Mouse (Mus musculus): ENCODE measurements around the gene Mknk1. TPM values are rescaled to one million over a fixed set of nuclear protein-coding genes. Genes with fewer than 3 reads are reported as not detected.
A peak's percentile ranks its signal among the peaks of the same experiment; 100 is the strongest.

Gene Mknk1
- total and polyA plus RNA-seq, 2 experiments from 2014 or later = 18.5 to 22.8 TPM

DNA sequence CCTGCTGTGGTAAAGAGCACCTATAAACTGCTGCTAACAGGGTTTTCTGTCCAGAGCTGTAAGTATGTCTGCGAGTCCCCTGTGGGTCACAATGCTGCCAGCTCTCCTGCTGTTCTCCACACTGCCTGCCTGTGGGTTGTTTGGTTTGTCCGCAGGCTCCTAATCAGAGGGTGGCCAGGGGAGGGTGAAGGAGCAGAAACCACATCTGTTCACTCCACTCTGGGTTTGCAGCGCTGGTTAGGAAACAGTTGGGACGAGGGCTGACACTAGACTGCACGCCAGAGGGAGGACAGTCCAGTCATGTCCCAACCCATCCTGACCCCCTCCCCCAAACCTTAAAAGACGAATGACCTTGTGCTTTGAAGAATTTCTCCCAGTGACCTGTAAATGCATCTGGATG is 16.1 kb downstream of the Mknk1 start:
- WGBS = 47% methylated on average over 6 of the region's 6 CpGs
- TF ChIP-seq CTCF (IDR thresholded peaks at IDR 0.05) = no peak
- Histone ChIP-seq H3K4me2 (ENCODE audit: low read depth, low read length, poor library complexity, severe bottlenecking) (no peak overlapping the region), H3K9ac (replicated peaks; ENCODE audit: low read length, poor library complexity, severe bottlenecking) (0 out of 2 replicates have a peak overlapping the region, but pooled peaks have one; percentile 1), H3K36me3 (ENCODE audit: insufficient read depth, low read length) (peaks cover 9% of the 10 kb centered on the region; the same call in 1 of the 2 replicates), H3K4me1 (ENCODE audit: insufficient read depth, low read length) (peaks cover 5% of the 10 kb centered on the region; the same call in 1 of the 2 replicates), H3K27me3 (ENCODE audit: insufficient read depth, low read length) (no peaks in the 10 kb centered on the region), H3K27ac (ENCODE audit: low read depth, low read length) (peak overlapping the region; percentile 65; the same call in 1 of the 2 replicates), H3K9me3 (ENCODE audit: low read length) (no peaks in the 10 kb centered on the region), H3K4me3 (ENCODE audit: low read depth, low read length) (no peak overlapping the region)
- no peak for DNase-seq (ENCODE audit: low spot score)
- no peak for ATAC-seq (ENCODE audit: low FRiP score)

DNA sequence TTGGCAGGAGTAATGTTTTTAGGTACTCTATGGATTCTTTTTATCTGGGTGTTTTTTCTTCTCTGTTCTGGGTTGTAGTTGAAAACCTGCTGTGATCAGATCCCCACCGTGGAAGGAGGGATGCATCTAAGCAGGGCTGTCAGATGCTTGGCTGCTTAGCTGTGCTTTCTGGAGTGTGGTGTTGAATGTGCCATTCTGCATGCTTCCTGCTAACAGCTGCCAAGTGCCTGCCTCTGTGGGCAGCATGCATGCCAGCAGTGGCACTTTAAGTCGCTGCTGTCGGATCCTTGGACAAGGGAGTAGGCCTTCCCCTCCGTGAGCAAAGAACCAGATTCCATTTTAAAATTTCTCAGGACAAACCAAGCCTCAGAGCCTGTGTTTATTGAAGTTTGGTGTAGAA is 16.6 kb downstream of the Mknk1 start:
- ATAC-seq (ENCODE audit: low FRiP score) = 0 out of 2 replicates have a peak, but pooled peaks have one; percentile 48
- Histone ChIP-seq H3K27ac (ENCODE audit: low read depth, low read length) (peak overlapping the region; percentile 65; the same call in 1 of the 2 replicates), H3K27me3 (ENCODE audit: insufficient read depth, low read length) (no peaks in the 10 kb centered on the region), H3K36me3 (ENCODE audit: insufficient read depth, low read length) (peaks cover 6% of the 10 kb centered on the region; the same call in 1 of the 2 replicates), H3K4me1 (ENCODE audit: insufficient read depth, low read length) (peaks cover 5% of the 10 kb centered on the region; the same call in 1 of the 2 replicates), H3K4me3 (ENCODE audit: low read depth, low read length) (no peak overlapping the region), H3K4me2 (ENCODE audit: low read depth, low read length, poor library complexity, severe bottlenecking) (no peak overlapping the region), H3K9me3 (ENCODE audit: low read length) (no peaks in the 10 kb centered on the region), H3K9ac (replicated peaks; ENCODE audit: low read length, poor library complexity, severe bottlenecking) (0 out of 2 replicates have a peak overlapping the region, but pooled peaks have one; percentile 1)
- peak; percentile 69 for DNase-seq (ENCODE audit: low spot score)
- 13% methylated on average over 4 of the region's 4 CpGs for WGBS
- TF ChIP-seq CTCF (IDR thresholded peaks at IDR 0.05) = no peak

DNA sequence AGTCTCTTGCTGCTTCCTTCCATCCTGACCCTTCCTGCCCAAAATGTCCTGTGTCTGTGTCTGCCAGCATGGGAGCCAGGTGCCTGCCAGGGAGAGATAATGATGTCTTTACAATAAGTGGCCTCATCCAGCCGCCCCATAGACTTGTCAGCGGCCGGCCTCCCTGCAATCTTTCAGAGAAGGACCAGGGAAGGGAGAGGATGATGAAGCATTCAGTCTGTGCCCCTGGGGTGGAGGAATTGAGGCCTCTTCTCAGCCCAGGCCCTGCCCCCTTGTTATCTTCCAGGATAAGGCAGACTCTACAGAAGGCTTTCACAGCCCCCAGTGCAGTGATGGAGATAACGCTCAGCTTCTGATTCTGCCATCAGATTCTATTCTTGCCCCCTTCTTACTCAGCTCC is 17.3 kb downstream of the Mknk1 start:
- Histone ChIP-seq H3K9ac (replicated peaks; ENCODE audit: low read length, poor library complexity, severe bottlenecking) (no peak overlapping the region), H3K27ac (ENCODE audit: low read depth, low read length) (peak overlapping the region; percentile 38; the same call in 1 of the 2 replicates), H3K27me3 (ENCODE audit: insufficient read depth, low read length) (no peaks in the 10 kb centered on the region), H3K9me3 (ENCODE audit: low read length) (no peaks in the 10 kb centered on the region), H3K4me3 (ENCODE audit: low read depth, low read length) (no peak overlapping the region), H3K36me3 (ENCODE audit: insufficient read depth, low read length) (0 out of 2 replicates have a peak, but pooled peaks cover 5% of the 10 kb centered on the region), H3K4me2 (ENCODE audit: low read depth, low read length, poor library complexity, severe bottlenecking) (no peak overlapping the region), H3K4me1 (ENCODE audit: insufficient read depth, low read length) (peaks cover 5% of the 10 kb centered on the region; the same call in 1 of the 2 replicates)
- DNase-seq (ENCODE audit: low spot score) (no peak), ATAC-seq (ENCODE audit: low FRiP score) (no peak)
- 33% methylated on average over 4 of the region's 4 CpGs for WGBS
- TF ChIP-seq CTCF (IDR thresholded peaks at IDR 0.05) = no peak

DNA sequence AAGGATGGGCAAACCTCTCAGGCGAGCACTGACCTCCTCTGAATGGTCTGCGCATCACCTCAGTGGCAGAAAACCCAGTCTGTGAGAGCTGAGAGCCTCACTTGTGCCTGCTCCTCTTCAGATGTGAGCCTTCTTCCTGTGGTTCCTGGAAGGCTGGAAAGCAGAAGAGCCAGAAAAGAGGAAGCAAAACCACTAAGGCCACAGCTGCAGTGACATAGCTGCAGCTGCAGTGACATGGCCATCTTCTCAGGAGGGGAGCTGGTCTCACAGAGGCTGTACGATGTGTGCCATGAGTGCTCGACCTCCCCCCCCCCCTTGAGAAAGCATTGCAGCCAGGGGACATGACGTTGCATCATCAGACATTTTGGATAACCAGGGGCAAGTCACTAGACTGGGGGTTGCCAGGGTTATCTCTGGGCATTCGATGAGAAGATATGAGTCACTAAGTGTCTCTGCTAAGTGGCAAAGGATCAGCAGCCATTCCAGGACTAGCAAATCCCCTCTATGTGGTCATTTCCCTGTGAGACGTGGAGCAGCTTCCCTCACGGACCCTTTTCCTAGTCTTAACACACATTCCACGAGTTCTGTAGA is 18.4 kb downstream of the Mknk1 start:
- H3K4me2 ChIP-seq (ENCODE audit: low read depth, low read length, poor library complexity, severe bottlenecking) = no peak overlapping the region
- DNase-seq (ENCODE audit: low spot score) (no peak), ATAC-seq (ENCODE audit: low FRiP score) (no peak)
- H3K4me3 ChIP-seq (ENCODE audit: low read depth, low read length) = no peak overlapping the region
- peaks cover 5% of the 10 kb centered on the region; the same call in 1 of the 2 replicates for H3K36me3 ChIP-seq (ENCODE audit: insufficient read depth, low read length)
- TF ChIP-seq CTCF (IDR thresholded peaks at IDR 0.05) = no peak
- H3K9ac ChIP-seq (replicated peaks; ENCODE audit: low read length, poor library complexity, severe bottlenecking) = no peak overlapping the region
- 80% methylated on average over 9 of the region's 9 CpGs for WGBS
- H3K9me3 ChIP-seq (ENCODE audit: low read length) = no peaks in the 10 kb centered on the region
- no peaks in the 10 kb centered on the region for H3K27me3 ChIP-seq (ENCODE audit: insufficient read depth, low read length)
- no peak overlapping the region for H3K27ac ChIP-seq (ENCODE audit: low read depth, low read length)
- H3K4me1 ChIP-seq (ENCODE audit: insufficient read depth, low read length) = peaks cover 5% of the 10 kb centered on the region; the same call in 1 of the 2 replicates

DNA sequence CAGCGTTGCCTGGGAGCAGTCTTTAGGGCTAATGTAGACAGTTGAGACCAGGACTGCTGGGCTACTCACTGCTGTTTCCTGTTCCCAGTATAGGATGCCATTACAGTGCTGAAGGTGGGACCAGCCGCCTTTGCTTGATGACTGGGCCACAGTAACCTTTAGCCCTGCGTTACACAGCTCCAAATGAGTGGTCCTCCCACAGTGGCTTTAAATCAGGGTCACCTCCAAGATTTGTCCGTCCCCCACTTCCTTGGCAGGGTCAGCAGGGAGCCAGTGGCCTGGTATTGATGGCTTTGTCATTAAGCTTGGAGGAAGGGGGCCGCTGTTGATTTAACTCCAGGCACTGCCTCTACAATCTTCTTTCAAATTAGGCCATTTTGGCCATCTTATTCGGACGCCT is 24.4 kb downstream of the Mknk1 start:
- ATAC-seq (ENCODE audit: low FRiP score) (no peak), DNase-seq (ENCODE audit: low spot score) (no peak)
- H3K4me2 ChIP-seq (ENCODE audit: low read depth, low read length, poor library complexity, severe bottlenecking) = no peak overlapping the region
- 71% methylated on average over 7 of the region's 7 CpGs for WGBS
- H3K27me3 ChIP-seq (ENCODE audit: insufficient read depth, low read length) = no peaks in the 10 kb centered on the region
- H3K9ac ChIP-seq (replicated peaks; ENCODE audit: low read length, poor library complexity, severe bottlenecking) = no peak overlapping the region
- H3K4me1 ChIP-seq (ENCODE audit: insufficient read depth, low read length) = no peaks in the 10 kb centered on the region
- no peak for TF ChIP-seq CTCF (IDR thresholded peaks at IDR 0.05)
- H3K9me3 ChIP-seq (ENCODE audit: low read length) = no peaks in the 10 kb centered on the region
- H3K27ac ChIP-seq (ENCODE audit: low read depth, low read length) = no peak overlapping the region
- H3K4me3 ChIP-seq (ENCODE audit: low read depth, low read length) = no peak overlapping the region
- H3K36me3 ChIP-seq (ENCODE audit: insufficient read depth, low read length) = peaks cover 5% of the 10 kb centered on the region

DNA sequence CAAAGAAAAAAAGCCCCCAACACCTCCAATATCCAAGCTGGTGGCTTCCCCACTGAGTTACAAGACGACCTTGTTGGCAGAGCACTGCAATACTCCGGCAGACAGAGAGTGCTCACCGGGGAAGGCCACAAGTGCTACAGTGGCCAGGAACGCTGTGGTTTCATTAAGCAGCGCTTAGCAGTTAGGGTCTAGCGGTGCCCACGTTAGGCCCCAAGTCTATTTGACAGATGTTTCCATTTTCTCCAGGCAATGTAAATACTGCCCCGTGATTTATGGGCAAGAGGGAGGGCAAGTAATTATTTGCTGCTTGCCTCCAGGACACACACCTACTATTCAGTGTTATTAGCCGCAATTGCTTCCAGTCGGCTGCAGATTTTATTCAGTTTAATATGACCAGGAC is 24.9 kb downstream of the Mknk1 start:
- H3K36me3 ChIP-seq (ENCODE audit: insufficient read depth, low read length) = peaks cover 5% of the 10 kb centered on the region
- H3K4me1 ChIP-seq (ENCODE audit: insufficient read depth, low read length) = no peaks in the 10 kb centered on the region
- H3K4me3 ChIP-seq (ENCODE audit: low read depth, low read length) = no peak overlapping the region
- H3K27me3 ChIP-seq (ENCODE audit: insufficient read depth, low read length) = no peaks in the 10 kb centered on the region
- WGBS = 53% methylated on average over 10 of the region's 10 CpGs
- H3K27ac ChIP-seq (ENCODE audit: low read depth, low read length) = no peak overlapping the region
- DNase-seq (ENCODE audit: low spot score) = no peak
- H3K9ac ChIP-seq (replicated peaks; ENCODE audit: low read length, poor library complexity, severe bottlenecking) = no peak overlapping the region
- no peaks in the 10 kb centered on the region for H3K9me3 ChIP-seq (ENCODE audit: low read length)
- TF ChIP-seq CTCF (IDR thresholded peaks at IDR 0.05) = no peak
- H3K4me2 ChIP-seq (ENCODE audit: low read depth, low read length, poor library complexity, severe bottlenecking) = no peak overlapping the region
- no peak for ATAC-seq (ENCODE audit: low FRiP score)

All from midbrain, postnatal 0 days (tissue).